In the genomic region with DNA sequence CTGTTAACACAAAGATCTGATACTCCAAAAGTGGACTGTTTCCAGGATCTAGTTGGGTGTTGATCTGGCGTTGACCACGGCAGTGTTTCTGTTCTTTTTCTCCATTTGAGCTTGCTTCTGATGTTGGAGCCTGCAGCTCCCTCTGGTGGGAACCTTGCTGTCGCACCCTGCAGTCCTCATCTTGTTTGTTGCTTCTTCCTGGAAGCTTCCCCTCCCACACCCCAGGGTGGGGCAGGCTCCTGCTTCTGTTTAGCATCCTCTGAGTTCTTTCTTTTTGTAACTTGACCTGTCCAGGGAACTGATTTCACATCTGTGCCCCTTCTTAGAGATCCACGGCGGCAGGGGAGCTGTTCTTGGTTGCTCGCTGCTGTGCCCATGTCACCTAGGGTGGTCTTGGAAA, we compare ENCODE assay signal across 9 mouse cellular contexts. TPM values are rescaled to one million over a fixed set of nuclear protein-coding genes. Genes with fewer than 3 reads are reported as not detected.
DNase-seq lines count a peak whose midpoint lies in the region; ATAC-seq and TF ChIP-seq lines count a peak whose summit lies in the region.
"Had no signal": no experiment of that assay in that cellular context is flagged by ENCODE, and none has a peak within 500 bp of the region (broad histone marks: within the 10 kb centered on the region; RNA-seq: fewer than 3 reads in every experiment).

No protein-coding gene starts in this region.

- no peak overlapping the region for H3K4me3 ChIP-seq in heart, embryonic 10.5 days
- no peak overlapping the region for H3K4me3 ChIP-seq in intestine, embryonic 16.5 days (ENCODE audit: low read length)
- no peak overlapping the region for H3K4me3 ChIP-seq in olfactory bulb, adult 2 months (ENCODE audit: insufficient read depth, low read depth, low read length)
- H3K4me3 ChIP-seq: erythroblast, embryonic 14.5 days had no signal

- peak; percentile 85 for TF ChIP-seq CTCF in olfactory bulb, adult 2 months (IDR thresholded peaks at IDR 0.05; ENCODE audit: insufficient read depth, low read depth, low read length)

- peak; percentile 9 for DNase-seq in heart, adult 8-10 months (ENCODE audit: low spot score)
- DNase-seq in heart, embryonic 10.5 days (ENCODE audit: low spot score), result no peak
- DNase-seq in Muller cell, postnatal 12 days (ENCODE audit: inconsistent ontology term), result peak; percentile 38
- DNase-seq in embryo, embryonic 10 days (ENCODE audit: low spot score), result peak; percentile 67
- DNase-seq in left cerebral cortex, postnatal 10 days (ENCODE audit: extremely low spot score in 1 of 2, low spot score in 2 of 2), result peak; percentile 27 to 63
- peak; percentile 13 to 61 for DNase-seq in thymus, postnatal 10 days (ENCODE audit: low spot score in 2 of 2)

- no peak overlapping the region for H3K9ac ChIP-seq in intestine, embryonic 16.5 days (ENCODE audit: low read depth, low read length)

- H3K9me3 ChIP-seq in heart, embryonic 10.5 days, result no peaks in the 10 kb centered on the region
- no peaks in the 10 kb centered on the region for H3K9me3 ChIP-seq in intestine, embryonic 16.5 days (ENCODE audit: control insufficient read depth, low read length)

- intact Hi-C loops in left cerebral cortex, postnatal 10 days (cut with DNase I), result loop anchor here (2.0 to 5.0 kb wide), 2 partner anchors 58 to 96 kb away; no protein-coding TSS in a partner anchor

- H3K4me1 ChIP-seq in heart, embryonic 10.5 days, result no peaks in the 10 kb centered on the region
- H3K4me1 ChIP-seq in intestine, embryonic 16.5 days (ENCODE audit: control insufficient read depth, insufficient read depth, low read length), result no peaks in the 10 kb centered on the region
- no peaks in the 10 kb centered on the region for H3K4me1 ChIP-seq in olfactory bulb, adult 2 months (ENCODE audit: control insufficient read depth, insufficient read depth, low read length)

- H3K27me3 ChIP-seq in heart, embryonic 10.5 days (ENCODE audit: insufficient read depth, poor library complexity, severe bottlenecking), result no peaks in the 10 kb centered on the region
- H3K27me3 ChIP-seq in intestine, embryonic 16.5 days (replicated peaks; ENCODE audit: control insufficient read depth, insufficient read depth, low read length), result no peaks in the 10 kb centered on the region

- H3K36me3 ChIP-seq in heart, embryonic 10.5 days, result no peaks in the 10 kb centered on the region
- no peaks in the 10 kb centered on the region for H3K36me3 ChIP-seq in intestine, embryonic 16.5 days (ENCODE audit: control insufficient read depth, insufficient read depth, low read length)

- no peak for TF ChIP-seq POLR2A in olfactory bulb, adult 2 months (IDR thresholded peaks at IDR 0.05; ENCODE audit: insufficient read depth, low read depth, low read length)

- no peak overlapping the region for H3K4me2 ChIP-seq in intestine, embryonic 16.5 days (ENCODE audit: low read depth, low read length)

- ATAC-seq in intestine, embryonic 16.5 days, result peak; percentile 62; the same call in 1 of the 2 replicates

- 22% methylated on average over 6 of the region's 6 CpGs for WGBS in heart, embryonic 10.5 days
- 18% methylated on average over 6 of the region's 6 CpGs for WGBS in intestine, embryonic 16.5 days
- WGBS in olfactory bulb, adult 2 months, result 26% methylated on average over 6 of the region's 6 CpGs

- no peak overlapping the region for H3K27ac ChIP-seq in heart, embryonic 10.5 days
- H3K27ac ChIP-seq in intestine, embryonic 16.5 days (ENCODE audit: low read length), result no peak overlapping the region
- H3K27ac ChIP-seq in olfactory bulb, adult 2 months (ENCODE audit: insufficient read depth, low read depth, low read length), result no peak overlapping the region

RNA-seq across cellular contexts. Expression of gene Acpp, which starts 35.7 kb away (rescaled TPM):
- under 1 TPM in 1 of 4 experiments, not detected in 3; 0.17 TPM for total RNA-seq in heart, adult 8-10 months (2022)
- polyA plus RNA-seq in heart, embryonic 10.5 days (2016; fragmentation: Nextera tagmentation; extraction: Ambion mirVana), result 0.08 and 0.14 TPM in 2 replicates
- 2.3 and 2.6 TPM in 2 replicates for polyA plus RNA-seq in intestine, embryonic 16.5 days (2015; fragmentation: Nextera tagmentation; extraction: Ambion mirVana)
- total RNA-seq in left cerebral cortex, postnatal 10 days (2021), result under 1 TPM; 0.32 to 0.71 TPM
- polyA plus RNA-seq in olfactory bulb, adult 2 months (2012; ENCODE audit: insufficient read depth, insufficient read length, low replicate concordance, missing spikeins), result not detected in 2 replicates
- polyA plus RNA-seq: erythroblast, embryonic 14.5 days had no signal
